Mouse (Mus musculus) bone marrow macrophage, adult 2 months (primary cell): Measurements from ENCODE around the gene Fam199x. TPM values are rescaled to one million over a fixed set of nuclear protein-coding genes. Genes with fewer than 3 reads are reported as not detected.

Experiments
- H3K27ac ChIP-seq: 2 replicates; pipeline ENCODE4 v1.5.1; 2012; ENCODE audit warnings: low read depth, low read length; ENCODE audit not compliant: insufficient read depth
- H3K4me1 ChIP-seq: 2 replicates; pipeline ENCODE4 v1.6.1; 2012; ENCODE audit warnings: low read length; ENCODE audit not compliant: control insufficient read depth, insufficient read depth
- H3K4me3 ChIP-seq: 2 replicates; pipeline ENCODE4 v1.5.1; 2012; ENCODE audit warnings: mild to moderate bottlenecking, low read length, moderate library complexity; ENCODE audit not compliant: insufficient read depth
- CTCF ChIP-seq: IDR thresholded peaks from 2 replicates; pipeline ENCODE4 v1.5.1; 2012; ENCODE audit warnings: low read depth, mild to moderate bottlenecking, low read length, moderate library complexity
- POLR2A ChIP-seq: IDR thresholded peaks from 2 replicates; pipeline ENCODE4 v1.6.1; 2012; ENCODE audit warnings: mild to moderate bottlenecking, low read depth, low read length, borderline replicate concordance
- polyA plus RNA-seq: library from polyadenylated mRNA; stranded (reverse); fragments of >200 nt; gene quantifications from 2 replicates; pipeline ENCODE4 v1.2.4, GENCODE M21; 2012; ENCODE audit not compliant: missing spikeins, insufficient read depth, insufficient read length

Fam199x gene
- 5.4 and 5.9 TPM in 2 replicates for polyA plus RNA-seq

- H3K4me1 ChIP-seq, result no peaks in the 10 kb centered on the region
- no peak within 1 kb of the TSS for H3K27ac ChIP-seq
- TF ChIP-seq CTCF (no peak), POLR2A (no peak)
- peak within 1 kb of the TSS; percentile 87 for H3K4me3 ChIP-seq
Observed at GRCm38 (mm10) chrX:137049425-137050225, at the start of gene Fam199x. Gene Fam199x, plus strand, starts transcription at chrX:137049594.

- peaks cover 2% of the 10 kb centered on the region for H3K4me1 ChIP-seq
- TF ChIP-seq POLR2A (no peak), CTCF (no peak)
- H3K27ac ChIP-seq, result no peak overlapping the region
- H3K4me3 ChIP-seq, result no peak overlapping the region
Observed at GRCm38 (mm10) chrX:137015099-137015709, 34.2 kb upstream of the Fam199x start.

- TF ChIP-seq CTCF (no peak), POLR2A (no peak)
- H3K4me3 ChIP-seq, result no peak overlapping the region
- no peak overlapping the region for H3K27ac ChIP-seq
- peaks cover 2% of the 10 kb centered on the region for H3K4me1 ChIP-seq
Observed at GRCm38 (mm10) chrX:137017668-137018067, 31.7 kb upstream of the Fam199x start.

- no peak overlapping the region for H3K27ac ChIP-seq
- no peak overlapping the region for H3K4me3 ChIP-seq
- no peak for TF ChIP-seq CTCF
- no peak for TF ChIP-seq POLR2A
- H3K4me1 ChIP-seq, result peaks cover 2% of the 10 kb centered on the region
Observed at GRCm38 (mm10) chrX:137019310-137019709, 30.1 kb upstream of the Fam199x start.

- no peak overlapping the region for H3K27ac ChIP-seq
- no peak overlapping the region for H3K4me3 ChIP-seq
- TF ChIP-seq POLR2A, result no peak
- no peaks in the 10 kb centered on the region for H3K4me1 ChIP-seq
Observed at GRCm38 (mm10) chrX:137030916-137031315, 18.5 kb upstream of the Fam199x start.

GRCm38 (mm10) chrX:137031726-137032125 is 17.7 kb upstream of the Fam199x start:
- H3K27ac ChIP-seq, result no peak overlapping the region
- no peak overlapping the region for H3K4me3 ChIP-seq
- TF ChIP-seq CTCF (no peak), POLR2A (no peak)
- H3K4me1 ChIP-seq, result peaks cover under 1% of the 10 kb centered on the region; the same call in 1 of the 2 replicates

- TF ChIP-seq CTCF (no peak), POLR2A (no peak)
- no peak overlapping the region for H3K27ac ChIP-seq
Observed at GRCm38 (mm10) chrX:137034322-137034721, 15.1 kb upstream of the Fam199x start.

GRCm38 (mm10) chrX:137037470-137037999 is 11.9 kb upstream of the Fam199x start:
- Histone ChIP-seq H3K4me3 (peak overlapping the region; percentile 81), H3K27ac (no peak overlapping the region), H3K4me1 (peaks cover 5% of the 10 kb centered on the region; the same call in 1 of the 2 replicates)
- no peak for TF ChIP-seq POLR2A

More at GRCm38 (mm10) chrX:137034322-137034721, 15.1 kb upstream of the Fam199x start:
- Histone ChIP-seq H3K4me1 (peaks cover 5% of the 10 kb centered on the region; the same call in 1 of the 2 replicates), H3K4me3 (no peak overlapping the region)

- Histone ChIP-seq H3K4me3 (peak within 1 kb of the TSS; percentile 81), H3K27ac (peak within 1 kb of the TSS; percentile 94), H3K4me1 (peaks cover 5% of the 10 kb centered on the region; the same call in 1 of the 2 replicates)
- TF ChIP-seq POLR2A, result no peak
- no peak for TF ChIP-seq CTCF
Observed at GRCm38 (mm10) chrX:137038000-137038483, 11.4 kb upstream of the Fam199x start, which contains the start of gene Slc25a53. Gene Slc25a53, minus strand, starts transcription at chrX:137038302.
